In genomic region chr19:32367333-32367732, GRCm38 (mm10) we compare ENCODE assay signal across 14 mouse cellular contexts.
"Had no signal": no experiment of that assay in that cellular context is flagged by ENCODE, and none has a peak within 500 bp of the region (broad histone marks: within the 10 kb centered on the region; RNA-seq: fewer than 3 reads in every experiment).

No protein-coding gene starts in this region.

- ATAC-seq: intestine, embryonic 15.5 days; lung, postnatal 0 days; midbrain, embryonic 13.5 days; midbrain, embryonic 16.5 days had no signal

- H3K9me3 ChIP-seq: intestine, embryonic 15.5 days; limb, embryonic 13.5 days; liver, embryonic 13.5 days; midbrain, embryonic 13.5 days had no signal

- H3K4me1 ChIP-seq: midbrain, embryonic 13.5 days had no signal

- H3K27me3 ChIP-seq: intestine, embryonic 15.5 days; limb, embryonic 13.5 days; liver, embryonic 13.5 days; midbrain, embryonic 13.5 days had no signal

- H3K4me3 ChIP-seq: intestine, embryonic 15.5 days; left cerebral cortex, adult 2 months; limb, embryonic 13.5 days; liver, embryonic 13.5 days; midbrain, embryonic 13.5 days had no signal

- H3K4me2 ChIP-seq: intestine, embryonic 15.5 days; limb, embryonic 13.5 days; liver, embryonic 13.5 days; lung, embryonic 14.5 days; midbrain, embryonic 13.5 days had no signal

- H3K36me3 ChIP-seq: intestine, embryonic 15.5 days; liver, embryonic 13.5 days; midbrain, embryonic 13.5 days had no signal

- H3K27ac ChIP-seq: intestine, embryonic 15.5 days; kidney, postnatal 0 days; left cerebral cortex, adult 2 months; limb, embryonic 13.5 days; liver, embryonic 13.5 days; macrophage; midbrain, embryonic 13.5 days had no signal

- DNase-seq: layer of hippocampus, postnatal 36 days; liver; liver, embryonic 13.5 days; lung, embryonic 14.5 days; thymus, adult 18-20 months; thymus, postnatal 36 days had no signal

- H3K9ac ChIP-seq: intestine, embryonic 15.5 days; limb, embryonic 13.5 days; liver, embryonic 13.5 days; lung, embryonic 14.5 days; midbrain, embryonic 13.5 days had no signal
